Mouse (Mus musculus): Measurements from ENCODE around the gene Cacybp. TPM values are rescaled to one million over a fixed set of nuclear protein-coding genes. Genes with fewer than 3 reads are reported as not detected.
A peak's percentile ranks its signal among the peaks of the same experiment; 100 is the strongest.

Cacybp gene
- 10 to 100 TPM; 43.8 to 49.1 TPM for total RNA-seq (2021)
- long read RNA-seq, experiment 1, transcript Cacybp-201 (6 exons, 2,098 nt): major isoform, 105 of 108 reads
- long read RNA-seq, experiment 1, partial matches to known transcripts: 1 of 108 reads
- long read RNA-seq, experiment 1, other reads (novel, unspliced or antisense): 2 of 108 reads
- long read RNA-seq, experiment 2, transcript Cacybp-201 (6 exons, 2,098 nt): major isoform, 117 of 120 reads
- long read RNA-seq, experiment 2, partial matches to known transcripts: 0 of 120 reads
- long read RNA-seq, experiment 2, other reads (novel, unspliced or antisense): 3 of 120 reads

DNA sequence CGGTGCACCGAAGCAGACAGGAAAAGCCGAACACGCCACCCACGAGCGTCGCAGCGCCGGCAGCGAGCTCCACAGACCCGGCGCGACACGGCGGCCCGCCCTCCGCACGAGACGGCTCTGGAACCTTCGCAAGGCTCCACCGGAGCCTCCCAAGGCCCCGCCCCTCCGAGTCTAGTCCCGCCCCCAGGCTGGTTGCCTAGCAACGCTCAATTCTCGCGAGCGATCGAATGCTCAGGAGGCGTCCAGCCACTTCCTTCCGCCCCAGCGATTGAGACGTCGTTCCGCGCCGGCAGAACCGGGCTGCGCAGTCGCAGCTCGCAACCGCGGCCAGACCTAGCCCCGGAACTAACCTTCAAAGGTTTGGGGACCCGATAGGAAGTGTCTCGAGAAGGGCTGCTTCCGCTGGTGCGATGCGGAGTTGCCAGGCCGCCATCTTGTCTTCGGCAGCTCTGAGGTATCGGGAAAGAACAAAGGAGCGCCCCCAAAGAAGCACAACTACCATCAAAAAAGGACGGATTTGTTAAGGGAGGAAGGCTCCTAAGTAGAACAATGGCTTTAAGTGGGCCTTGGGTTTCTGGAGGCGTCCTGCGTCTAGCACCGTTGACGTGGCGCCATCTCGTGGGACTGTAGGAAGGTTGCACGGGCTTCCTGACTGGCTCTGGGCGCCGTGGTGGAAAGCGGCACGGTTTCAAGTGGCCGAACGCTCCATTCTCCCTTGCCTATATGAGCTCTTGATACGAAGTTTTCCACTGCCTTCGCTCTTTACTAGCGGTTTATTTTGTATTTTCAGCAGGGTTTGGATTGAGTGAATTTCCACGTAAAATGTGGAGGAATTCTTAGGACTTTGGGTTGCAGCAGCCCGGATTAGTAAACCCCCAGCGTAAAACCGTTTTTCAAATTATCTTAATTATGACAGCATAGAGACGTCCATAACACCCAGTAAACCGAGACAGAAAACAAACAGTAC is at the start of gene Cacybp:
Gene Cacybp, minus strand, starts transcription at position 173 of the 967 bp plus-strand sequence.
- intact Hi-C loops (cut with DNase I): loop anchor here (1.0 kb wide), 1 partner anchor 18 kb away; the partner anchor contains the start of gene Mrps14

DNA sequence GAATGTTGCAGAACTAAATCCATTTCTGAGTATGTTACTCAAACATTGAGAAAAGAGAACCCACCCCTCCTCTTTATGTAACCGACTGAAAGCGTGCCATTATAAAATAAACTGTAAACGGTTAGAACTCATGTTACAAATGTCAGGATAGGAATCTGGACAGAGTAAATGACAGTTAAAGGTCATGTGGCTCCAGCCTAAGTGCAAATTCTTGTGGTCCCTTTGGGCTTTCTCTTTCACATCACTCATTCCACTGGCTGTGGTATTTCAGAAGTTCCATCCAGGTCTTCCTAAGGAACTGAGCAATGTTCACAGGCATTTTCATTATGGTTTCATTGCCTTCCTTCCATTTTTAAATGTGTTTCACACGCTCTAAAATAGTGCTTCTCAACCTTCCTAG is 49.7 kb upstream of the Cacybp start:
- no peak for DNase-seq

More for the DNA sequence above, at the start of gene Cacybp:
- peak; percentile 100 for DNase-seq

DNA sequence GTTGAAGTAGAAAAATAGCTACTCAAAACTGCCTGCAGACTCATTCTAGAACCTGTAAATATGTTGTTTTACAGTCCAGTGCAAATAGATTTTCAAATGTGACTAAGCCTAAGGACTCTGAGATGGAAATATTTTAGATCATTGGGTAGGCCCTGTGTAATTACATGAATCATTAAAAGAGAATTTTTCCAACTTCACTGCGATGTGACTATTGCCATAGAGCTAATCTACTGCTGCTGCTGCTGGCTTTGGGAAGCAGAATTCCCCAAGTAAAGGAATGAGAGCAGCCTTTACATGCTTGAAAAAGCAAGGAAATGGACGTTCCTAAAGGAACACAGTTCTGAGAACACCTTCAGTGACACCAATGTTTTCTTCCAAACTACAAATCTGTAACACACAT is 49.2 kb upstream of the Cacybp start:
- intact Hi-C loops (cut with DNase I): no loop called here
- DNase-seq: no peak

More for the DNA sequence above, 49.7 kb upstream of the Cacybp start:
- intact Hi-C loops (cut with DNase I): no loop called here

DNA sequence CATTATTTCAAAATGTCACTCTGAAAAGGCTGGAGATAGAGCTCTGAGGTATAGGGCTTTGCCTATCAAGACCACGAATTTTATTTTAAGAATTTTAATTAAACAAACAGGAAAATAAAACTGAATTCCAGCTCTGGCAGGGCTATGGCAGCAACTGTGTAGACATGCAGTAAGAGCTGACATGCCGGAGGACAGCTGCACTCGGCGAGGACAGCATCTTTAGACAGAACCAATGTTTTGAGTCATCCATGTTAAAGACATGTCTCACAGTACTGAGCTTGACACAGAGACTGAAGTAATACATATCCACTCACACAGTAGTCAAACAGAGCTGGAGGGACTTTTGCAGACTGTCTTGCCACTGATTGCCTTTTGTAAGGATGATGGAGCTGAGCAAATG is 47.9 kb upstream of the Cacybp start:
- no peak for DNase-seq
- intact Hi-C loops (cut with DNase I): no loop called here

DNA sequence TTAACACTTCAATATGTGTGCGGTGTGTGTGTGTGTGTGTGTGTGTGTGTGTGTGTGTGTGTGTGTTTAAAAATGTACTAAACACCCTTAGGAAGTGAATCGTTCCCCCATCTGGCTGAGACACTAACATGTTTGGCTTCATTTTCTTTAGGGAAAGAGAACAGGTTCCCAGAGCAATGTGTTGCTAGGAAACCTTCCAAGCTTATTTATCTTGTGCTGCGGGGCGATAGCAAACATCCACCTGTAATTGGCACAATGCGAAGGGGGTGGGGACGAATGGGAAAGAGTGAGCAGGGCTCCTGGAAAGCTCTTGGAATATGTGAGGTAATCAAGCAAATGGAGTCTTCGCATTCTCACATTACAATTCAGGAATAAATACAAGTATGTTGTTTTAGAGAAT is 47.2 kb upstream of the Cacybp start:
- intact Hi-C loops (cut with DNase I): no loop called here
- DNase-seq: no peak

DNA sequence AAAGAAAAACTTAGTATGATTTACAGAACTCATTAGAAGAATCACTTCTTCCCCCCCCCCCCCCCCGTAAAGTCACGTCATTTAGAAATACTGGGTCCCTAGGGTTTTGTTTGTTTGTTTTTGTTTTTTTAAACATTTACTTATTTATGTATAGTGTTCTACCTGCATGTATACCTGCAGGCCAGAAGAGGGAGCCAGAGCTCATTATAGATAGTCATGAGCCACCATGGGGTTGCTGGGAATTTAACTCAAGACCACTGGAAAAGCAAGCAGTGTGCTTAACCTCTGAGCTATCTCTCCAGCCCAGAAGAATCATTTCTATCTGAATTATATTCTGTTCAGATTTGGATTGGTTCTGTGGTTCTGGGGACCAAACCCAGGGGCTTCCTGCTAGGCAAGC is 40.4 kb upstream of the Cacybp start:
- intact Hi-C loops (cut with DNase I): no loop called here
- no peak for DNase-seq

DNA sequence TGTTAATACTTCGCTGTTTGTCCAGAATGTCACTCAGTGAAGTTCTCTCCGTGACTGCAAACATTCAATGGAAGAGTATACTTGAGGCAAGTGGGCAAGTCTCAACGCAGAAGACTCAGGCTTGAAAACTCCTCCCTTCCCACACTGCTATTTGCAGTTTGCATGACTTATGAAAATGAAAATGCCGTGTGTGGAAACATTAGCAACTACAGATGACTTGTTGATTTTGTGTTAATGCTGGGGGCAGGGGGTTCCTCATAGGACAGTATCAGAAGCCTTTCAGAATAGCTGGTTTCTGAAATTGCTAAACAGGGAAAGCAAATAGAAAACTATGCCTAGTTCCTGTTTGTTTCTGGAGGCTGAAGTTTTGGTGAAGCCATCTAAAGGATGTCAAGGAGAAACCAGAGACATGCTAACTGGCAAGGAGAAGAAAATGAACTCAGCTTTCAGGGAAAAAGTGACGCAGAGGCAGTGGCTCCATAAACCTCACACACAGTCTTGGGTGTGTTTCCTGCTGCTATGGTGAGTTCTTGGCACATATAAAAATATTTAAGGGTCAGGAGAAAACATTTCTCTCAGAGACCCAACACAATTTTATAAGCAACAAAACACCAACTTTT is 38.8 kb upstream of the Cacybp start:
- no peak for DNase-seq
- intact Hi-C loops (cut with DNase I): no loop called here

DNA sequence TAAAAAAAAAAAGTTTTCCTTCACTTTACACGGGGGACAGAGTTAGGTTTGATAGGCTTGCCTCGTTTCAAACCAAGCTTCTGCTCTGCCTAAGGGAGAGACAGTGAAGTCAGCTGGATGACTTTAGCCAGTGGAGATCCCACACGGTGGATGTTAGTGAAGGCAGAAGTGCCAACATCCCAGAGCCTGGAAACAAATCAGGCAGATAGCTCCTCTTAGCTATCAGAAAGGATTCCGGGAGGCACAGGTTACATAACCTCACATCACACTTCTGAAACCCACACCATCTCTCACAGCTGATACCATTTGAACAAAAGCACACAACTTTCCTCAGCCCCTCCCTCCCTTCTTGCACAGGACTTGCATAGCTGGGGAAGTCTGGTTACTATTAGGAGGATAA is 38.1 kb upstream of the Cacybp start:
- DNase-seq: no peak
- intact Hi-C loops (cut with DNase I): no loop called here

DNA sequence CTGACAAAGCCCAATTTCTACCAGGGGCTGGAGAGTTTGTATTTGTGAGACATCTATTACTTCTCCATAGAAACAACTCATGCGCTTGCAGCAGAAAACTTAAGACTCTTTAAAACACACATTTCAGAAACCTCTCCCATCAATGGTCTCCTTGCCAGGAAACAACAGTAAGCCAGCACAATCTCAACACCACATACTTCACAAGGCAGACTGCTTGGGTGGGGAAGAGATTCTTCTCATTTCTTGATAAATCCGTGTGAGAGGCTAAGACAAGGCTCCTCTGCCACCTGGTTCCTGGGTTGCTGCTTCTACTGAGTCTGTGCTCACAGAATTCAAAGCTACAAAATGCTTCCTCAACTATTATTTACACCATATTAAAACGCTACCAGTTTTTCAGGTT is 37.1 kb upstream of the Cacybp start:
- no peak for DNase-seq
- intact Hi-C loops (cut with DNase I): no loop called here

DNA sequence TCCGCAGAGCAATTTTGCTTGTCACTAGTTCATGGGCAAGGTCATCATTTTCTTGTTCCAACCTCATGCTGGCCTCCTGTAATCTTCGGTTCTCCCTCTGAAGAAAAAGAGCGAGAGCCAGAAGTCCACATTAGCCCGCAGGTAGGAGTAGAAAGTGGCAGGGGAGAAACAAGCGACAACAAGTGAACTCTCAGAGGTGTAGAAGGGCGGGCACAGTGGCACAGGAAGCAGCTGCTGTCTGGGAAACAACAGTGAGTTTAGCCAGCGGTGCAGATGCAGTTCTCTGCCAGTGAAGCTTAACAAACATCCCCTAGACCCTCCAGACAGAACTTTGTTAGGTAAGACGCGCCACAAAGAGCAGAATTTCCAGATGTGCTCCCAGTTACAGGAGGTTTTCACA is 34.8 kb upstream of the Cacybp start:
- intact Hi-C loops (cut with DNase I): no loop called here
- no peak for DNase-seq

DNA sequence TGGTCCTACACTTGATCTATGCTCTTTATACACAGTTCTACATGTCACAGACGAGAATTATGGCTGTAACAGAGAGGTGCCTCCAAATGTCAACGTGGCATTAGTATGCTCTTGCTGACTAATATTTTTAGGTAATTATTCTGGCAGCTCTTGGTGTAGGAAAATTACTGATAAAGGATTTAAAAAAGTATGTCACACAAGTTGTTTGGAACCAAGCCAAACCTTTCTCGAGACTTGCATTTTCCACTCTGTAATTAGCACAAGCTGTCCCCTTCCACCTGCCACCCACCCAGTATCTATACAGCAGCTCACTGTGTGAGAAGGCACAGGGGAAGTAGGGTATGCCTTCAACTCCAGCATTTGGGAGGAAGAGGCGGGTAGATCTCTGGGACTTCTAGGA is 34.2 kb upstream of the Cacybp start:
- DNase-seq: no peak
- intact Hi-C loops (cut with DNase I): no loop called here

DNA sequence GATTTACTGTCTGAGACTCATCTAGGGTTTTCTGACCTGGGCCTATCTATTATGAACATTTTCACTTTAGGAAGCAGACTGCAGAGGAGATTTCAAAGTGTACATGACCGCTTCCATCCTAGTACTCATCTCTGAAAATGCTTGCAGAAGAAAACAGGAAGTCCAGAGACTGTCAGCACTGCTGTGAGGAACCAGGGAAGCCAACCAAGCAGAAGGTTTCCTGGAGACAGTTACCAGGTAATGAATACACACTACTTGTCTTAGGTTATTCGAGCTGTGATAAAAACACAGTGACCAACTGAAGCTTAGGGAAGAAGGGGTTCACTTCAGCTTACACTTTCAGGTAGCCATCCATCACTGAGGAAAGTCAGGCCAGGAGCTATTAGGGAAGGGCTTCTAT is 33.3 kb upstream of the Cacybp start:
- no peak for DNase-seq
- intact Hi-C loops (cut with DNase I): no loop called here

DNA sequence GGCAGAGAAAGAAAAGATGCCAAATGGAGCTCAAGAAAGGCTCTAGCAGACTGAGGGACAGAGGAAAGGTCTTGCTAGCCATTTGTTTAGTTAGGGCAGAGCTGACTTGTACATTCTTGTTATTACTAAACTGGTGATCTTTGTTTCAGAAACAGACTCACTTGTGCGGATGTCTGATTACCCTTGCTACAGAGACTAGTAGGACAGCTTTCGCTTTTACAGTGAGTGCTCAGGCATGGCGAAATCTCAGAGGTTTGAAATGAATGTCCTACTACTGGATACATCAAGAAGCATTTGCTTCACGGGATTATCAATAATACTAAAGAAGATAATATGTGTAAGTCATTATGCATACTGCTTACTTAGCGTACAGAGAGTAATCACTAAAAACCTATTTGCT is 32.0 kb upstream of the Cacybp start:
- no peak for DNase-seq
- intact Hi-C loops (cut with DNase I): no loop called here

DNA sequence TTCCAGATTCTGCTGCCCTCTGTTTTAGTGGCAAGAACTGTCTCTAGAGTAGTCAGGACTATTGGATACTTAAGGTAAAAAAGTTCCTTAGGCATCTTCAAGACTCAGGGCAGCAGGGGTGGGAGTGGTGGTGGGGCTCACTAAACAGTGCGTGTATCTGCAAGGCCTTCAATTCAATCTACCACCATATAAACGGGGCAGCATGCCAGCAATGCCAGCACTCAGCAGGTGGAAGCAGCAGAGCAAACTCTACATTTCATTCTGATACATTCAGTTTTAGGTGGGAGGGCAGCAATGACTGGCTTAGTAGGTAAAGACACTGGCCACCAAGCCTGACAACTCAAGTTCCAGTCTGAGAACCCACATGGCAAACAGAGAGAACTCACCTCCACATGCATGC is 27.4 kb upstream of the Cacybp start:
- no peak for DNase-seq
- intact Hi-C loops (cut with DNase I): no loop called here

DNA sequence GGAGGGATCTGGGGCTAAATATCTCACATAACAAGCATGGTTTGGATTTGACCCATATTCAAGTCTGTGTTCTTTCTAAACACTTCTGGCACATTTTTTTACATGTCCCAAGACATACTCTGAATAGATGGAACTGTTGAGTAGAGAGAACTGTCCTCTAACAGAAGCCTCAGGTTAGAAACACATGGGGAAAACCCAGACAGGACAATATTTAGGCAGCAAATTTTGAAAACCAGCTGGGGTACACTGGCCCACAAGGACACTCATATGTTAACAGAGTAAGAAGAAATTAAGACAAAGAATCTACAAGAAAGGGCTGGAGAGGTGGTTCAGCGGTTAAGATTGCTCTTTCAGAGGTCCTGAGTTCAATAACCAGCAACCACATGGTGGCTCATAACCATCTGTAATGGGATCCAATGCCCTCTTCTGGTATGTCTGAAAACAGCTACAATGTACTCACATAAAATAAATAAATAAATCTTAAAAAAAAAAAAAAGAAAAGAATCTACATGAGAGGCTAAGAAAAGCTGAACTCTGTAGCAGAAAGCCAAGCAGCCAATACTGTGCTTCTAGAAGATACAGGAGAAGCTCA is 26.3 kb upstream of the Cacybp start:
- DNase-seq: no peak
- intact Hi-C loops (cut with DNase I): no loop called here

DNA sequence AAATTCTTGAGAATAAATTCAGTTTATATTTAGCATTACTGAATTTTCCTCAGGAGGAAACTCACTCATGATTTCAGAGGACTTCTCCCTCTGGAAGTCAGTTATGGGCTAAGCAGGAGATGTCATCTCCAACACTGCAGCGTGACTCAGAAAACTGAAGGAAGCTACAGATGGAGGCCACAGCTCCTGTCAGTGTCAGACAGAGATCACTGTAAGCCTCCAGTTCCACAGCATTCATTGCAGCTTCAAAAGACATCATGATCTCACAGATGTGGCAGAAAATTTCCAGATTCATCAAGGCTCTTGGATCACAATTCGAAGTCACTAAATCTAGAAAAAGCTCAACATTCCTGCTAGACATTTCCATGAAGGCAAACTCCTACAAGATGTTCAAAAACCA is 25.3 kb upstream of the Cacybp start:
- DNase-seq: no peak
- intact Hi-C loops (cut with DNase I): no loop called here

DNA sequence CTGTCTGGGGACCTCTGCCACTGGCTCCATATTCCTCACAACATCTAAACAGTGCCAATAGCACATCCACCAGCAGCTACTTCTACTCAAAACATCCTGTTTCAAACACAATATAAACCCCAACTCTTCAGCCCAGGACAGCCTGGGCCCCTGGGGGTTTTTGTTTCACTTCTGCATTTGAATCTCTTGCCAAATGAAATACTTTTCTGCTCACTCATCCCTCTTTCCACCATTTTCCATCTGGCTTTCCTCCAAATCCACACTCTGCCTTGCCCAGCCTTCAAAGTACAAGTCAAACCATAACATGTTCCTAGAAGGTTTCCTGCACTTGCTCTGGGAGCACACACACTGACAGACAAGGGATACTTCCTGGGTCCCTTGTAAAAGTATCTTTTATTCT is 21.2 kb upstream of the Cacybp start:
- DNase-seq: no peak
- intact Hi-C loops (cut with DNase I): no loop called here

DNA sequence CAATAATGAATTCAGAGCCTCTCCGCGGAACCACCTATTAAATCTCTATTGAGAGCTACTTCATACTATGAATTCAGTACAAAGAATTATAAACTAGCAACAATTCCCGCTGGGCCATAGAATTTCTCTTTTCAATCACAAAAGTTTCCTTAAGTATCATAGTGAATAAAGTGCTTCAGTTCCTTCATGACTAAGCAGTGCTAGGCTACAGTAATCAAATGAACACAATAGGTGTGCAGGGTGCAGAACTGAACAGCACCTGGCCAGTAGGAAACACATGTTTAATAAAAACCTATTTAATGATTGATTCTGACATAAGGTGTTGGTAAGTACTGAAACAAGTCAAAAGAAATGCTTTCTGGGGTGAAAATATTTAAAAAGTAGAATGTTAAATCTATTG is 19.4 kb upstream of the Cacybp start:
- intact Hi-C loops (cut with DNase I): no loop called here
- no peak for DNase-seq

DNA sequence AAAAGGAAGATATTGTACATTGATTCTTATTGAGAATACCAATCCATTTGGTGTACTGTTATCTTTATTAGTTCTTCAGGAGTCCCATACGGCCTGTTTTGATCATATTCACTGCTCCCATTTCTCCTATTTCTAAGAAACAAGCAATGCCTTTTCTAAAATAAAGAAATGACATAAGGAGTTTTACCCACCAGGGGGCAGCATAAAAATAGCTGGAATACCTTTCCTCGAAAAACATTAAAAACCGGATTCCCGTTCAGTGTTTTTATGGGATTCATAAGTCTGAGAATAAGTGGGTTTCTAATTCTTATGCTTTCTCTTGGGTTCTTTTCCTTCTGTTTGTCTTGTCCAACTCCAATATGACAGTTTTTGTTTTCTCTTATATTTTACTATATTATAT is 18.3 kb upstream of the Cacybp start:
- intact Hi-C loops (cut with DNase I): no loop called here
- DNase-seq: no peak

DNA sequence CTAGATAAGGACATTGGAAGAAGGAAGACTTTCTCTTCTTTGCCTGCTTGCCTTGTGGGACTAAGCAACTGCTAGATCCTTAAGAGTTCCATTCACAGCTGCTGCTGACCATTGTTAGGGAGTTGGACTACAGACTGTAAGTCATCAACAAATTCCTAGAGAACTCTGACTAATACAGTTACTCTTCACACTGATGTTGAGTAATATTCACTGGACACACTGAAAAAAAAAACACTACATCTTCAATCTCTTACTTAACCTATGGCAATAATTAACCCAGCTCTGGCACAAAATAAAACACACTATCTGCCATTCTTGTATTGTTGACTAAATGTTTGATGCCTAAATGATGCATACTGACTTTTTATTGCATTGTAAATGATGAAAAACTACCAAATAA is 15.2 kb upstream of the Cacybp start:
- intact Hi-C loops (cut with DNase I): loop anchor here (5.0 kb wide), 1 partner anchor 149 kb away; no protein-coding TSS in a partner anchor
- no peak for DNase-seq

DNA sequence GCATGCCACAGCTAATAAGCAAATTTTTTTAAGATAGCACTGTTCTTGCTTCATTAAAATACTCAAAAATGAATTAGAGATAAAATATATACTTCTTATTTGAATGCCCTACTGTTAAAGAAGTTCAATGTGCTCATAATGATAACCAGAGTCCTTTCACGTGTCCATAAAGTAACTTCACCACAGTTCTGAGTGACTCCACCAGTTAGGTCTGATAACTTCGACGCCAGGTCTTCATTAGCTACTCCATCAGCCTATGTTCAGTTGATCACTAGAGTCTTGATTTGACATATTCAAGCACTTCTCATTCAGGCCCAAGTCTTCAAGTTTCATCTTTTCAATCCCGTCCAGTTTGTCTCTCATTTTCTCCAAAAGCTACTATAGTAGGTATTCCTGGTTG is 14.5 kb upstream of the Cacybp start:
- intact Hi-C loops (cut with DNase I): loop anchor here (5.0 kb wide), 1 partner anchor 150 kb away; no protein-coding TSS in a partner anchor
- no peak for DNase-seq

Measured in gastrocnemius, postnatal 36 days (tissue).